Mouse (Mus musculus) right cerebral cortex, adult 2 months (tissue): ENCODE data around the gene Srgap3.

Source experiments
- DNase-seq, 2 experiments: peaks; one replicate each; pipeline ENCODE4 v3.0.0; 2021 to 2022; ENCODE audit warnings: low spot score in 2 of 2

The Srgap3 gene

DNA sequence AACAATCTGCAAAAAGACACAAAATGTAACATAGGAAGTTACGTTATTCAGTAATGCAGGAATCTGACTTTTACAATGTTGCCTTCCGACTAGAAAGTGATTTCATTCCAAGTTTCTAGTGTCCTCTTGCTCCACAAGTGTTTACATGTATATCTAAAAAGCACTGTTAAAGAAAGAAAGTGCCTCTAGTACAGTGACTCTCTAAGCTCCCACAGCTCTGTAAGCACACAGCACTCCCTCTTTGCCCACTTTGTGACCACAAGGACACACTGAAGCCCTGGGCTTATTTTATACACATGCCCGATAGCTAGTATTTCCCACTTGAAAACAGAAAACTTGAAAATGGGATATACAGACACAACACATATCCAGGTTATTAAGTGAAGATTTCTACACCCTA lies 259.0 kb downstream of the Srgap3 start:
- DNase-seq: no peak

DNA sequence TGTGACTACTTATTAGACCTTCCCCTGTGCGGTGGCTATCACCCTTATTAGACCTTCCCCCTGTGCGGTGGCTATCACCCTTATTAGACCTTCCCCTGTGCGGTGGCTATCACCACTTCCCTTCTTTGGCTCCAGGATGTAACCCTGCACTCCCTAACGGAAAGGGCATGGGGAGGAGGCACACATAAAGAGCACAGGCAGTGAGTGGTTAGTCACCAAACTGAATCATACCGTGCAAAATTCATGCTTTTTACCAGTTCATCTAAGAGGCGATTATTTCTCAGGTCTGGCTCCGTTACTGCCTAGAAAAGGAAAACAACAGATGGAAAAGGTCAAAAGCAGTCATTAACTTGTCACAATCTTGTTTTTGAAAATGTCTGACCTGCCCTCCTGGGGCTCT lies 260.6 kb downstream of the Srgap3 start:
- DNase-seq: no peak

DNA sequence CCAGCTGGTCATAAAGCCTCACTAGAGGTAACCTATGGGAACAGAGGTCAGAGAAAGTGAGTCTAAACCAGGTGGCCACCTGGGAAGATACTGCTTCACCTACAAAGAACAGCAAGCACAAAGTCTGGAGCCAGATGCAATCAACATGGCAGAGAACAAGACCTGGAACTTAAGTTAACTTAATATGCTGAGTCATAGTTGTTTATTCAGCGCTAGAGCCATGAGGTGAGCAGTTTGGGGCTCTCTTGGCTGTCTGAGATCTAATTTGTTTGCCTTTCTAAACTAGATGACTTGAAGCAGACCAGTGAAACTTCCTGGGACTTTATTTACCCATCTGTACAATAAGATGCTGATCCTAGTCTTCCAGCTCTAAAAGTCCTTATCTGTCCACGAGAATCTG lies 263.0 kb downstream of the Srgap3 start:
- no peak for DNase-seq
